Mouse (Mus musculus) hindbrain, embryonic 11.5 days (tissue): ENCODE measurements around the gene Pex11b. TPM values are rescaled to one million over a fixed set of nuclear protein-coding genes. Genes with fewer than 3 reads are reported as not detected.
A peak's percentile ranks its signal among the peaks of the same experiment; 100 is the strongest.
"Not testable (repeated sequence)": the region's sequence is repeated elsewhere in the genome, so short reads cannot be mapped to it uniquely, and the experiment has no call there.

Source experiments
- ATAC-seq: fragments of 200-750 bp; cut with Nextera tagmentation; 2 replicates; pipeline ENCODE4 v1.8.0; 2017; ENCODE audit warnings: mild to moderate bottlenecking, moderate TSS enrichment, moderate library complexity; ENCODE audit not compliant: low FRiP score
- DNase-seq: peaks from one replicate; pipeline ENCODE4 v3.0.0-alpha.2; 2015; ENCODE audit warnings: low spot score
- H3K27ac ChIP-seq: fragments of 300-500 bp; sonication (generic); 2 replicates; pipeline ENCODE4 v1.5.1; 2014; ENCODE audit warnings: mild to moderate bottlenecking, low read depth, low read length
- H3K27me3 ChIP-seq: fragments of 300-500 bp; sonication (generic); 2 replicates; pipeline ENCODE4 v1.6.1; 2014; ENCODE audit warnings: mild to moderate bottlenecking, low read length, moderate library complexity, mixed read lengths; ENCODE audit not compliant: control insufficient read depth, insufficient read depth
- H3K36me3 ChIP-seq: fragments of 300-500 bp; sonication (generic); 2 replicates; pipeline ENCODE4 v1.6.1; 2014; ENCODE audit warnings: mild to moderate bottlenecking, low read length, moderate library complexity, mixed read lengths; ENCODE audit not compliant: control insufficient read depth, insufficient read depth
- H3K4me1 ChIP-seq: fragments of 300-500 bp; sonication (generic); replicated peaks from 2 replicates; pipeline ENCODE4 v1.6.1; 2014; ENCODE audit warnings: low read length, mixed read lengths; ENCODE audit not compliant: control insufficient read depth, insufficient read depth
- H3K4me2 ChIP-seq: fragments of 300-500 bp; sonication (generic); replicated peaks from 2 replicates; pipeline ENCODE4 v1.6.1; 2014; ENCODE audit warnings: mild to moderate bottlenecking, low read depth, low read length
- H3K4me3 ChIP-seq: fragments of 300-500 bp; sonication (generic); 2 replicates; pipeline ENCODE4 v1.5.1; 2014; ENCODE audit warnings: low read depth, low read length
- H3K9ac ChIP-seq: fragments of 300-500 bp; sonication (generic); 2 replicates; pipeline ENCODE4 v1.6.1; 2014; ENCODE audit warnings: low read depth, low read length
- H3K9me3 ChIP-seq: fragments of 300-500 bp; sonication (generic); 2 replicates; pipeline ENCODE4 v1.6.1; 2016; ENCODE audit warnings: low read length; ENCODE audit not compliant: control insufficient read depth
- WGBS: fragments of 180-500 bp; shearing (Covaris S2); extraction: QIAGEN DNeasy Blood & Tissue Kit; methylation state at CpG from one replicate; pipeline ENCODE4 v1.1.7; 2014; 5-methylcytosine and 5-hydroxymethylcytosine counted together
- polyA plus RNA-seq: library from polyadenylated mRNA; unstranded; fragments of >200 nt; fragmentation: Nextera tagmentation; extraction: Ambion mirVana; gene quantifications from 2 replicates; pipeline ENCODE4 v1.2.1, GENCODE M21; 2014

The Pex11b gene
- polyA plus RNA-seq, 1 experiment from 2014 or later, result 42.8 TPM

- not testable (repeated sequence) for H3K27ac ChIP-seq, H3K4me1 ChIP-seq, DNase-seq, H3K27me3 ChIP-seq, H3K9ac ChIP-seq, H3K9me3 ChIP-seq, H3K4me3 ChIP-seq, ATAC-seq, H3K4me2 ChIP-seq, H3K36me3 ChIP-seq
- 89% methylated on average over 7 of the region's 7 CpGs for WGBS
Observed at GRCm38 (mm10) chr3:96665732-96666363, 30.7 kb downstream of the Pex11b start.

GRCm38 (mm10) chr3:96666916-96667315, 31.7 kb downstream of the Pex11b start:
- ATAC-seq (no peak), DNase-seq (no peak)
- H3K36me3 ChIP-seq, result no peaks in the 10 kb centered on the region
- no peaks in the 10 kb centered on the region for H3K9me3 ChIP-seq
- H3K27me3 ChIP-seq, result no peaks in the 10 kb centered on the region
- 88% methylated on average over 5 of the region's 5 CpGs for WGBS
- no peak overlapping the region for H3K27ac ChIP-seq
- peaks cover 2% of the 10 kb centered on the region; the same call in 1 of the 2 replicates for H3K4me1 ChIP-seq
- no peak overlapping the region for H3K4me3 ChIP-seq
- H3K9ac ChIP-seq, result no peak overlapping the region
- H3K4me2 ChIP-seq, result no peak overlapping the region

DNA sequence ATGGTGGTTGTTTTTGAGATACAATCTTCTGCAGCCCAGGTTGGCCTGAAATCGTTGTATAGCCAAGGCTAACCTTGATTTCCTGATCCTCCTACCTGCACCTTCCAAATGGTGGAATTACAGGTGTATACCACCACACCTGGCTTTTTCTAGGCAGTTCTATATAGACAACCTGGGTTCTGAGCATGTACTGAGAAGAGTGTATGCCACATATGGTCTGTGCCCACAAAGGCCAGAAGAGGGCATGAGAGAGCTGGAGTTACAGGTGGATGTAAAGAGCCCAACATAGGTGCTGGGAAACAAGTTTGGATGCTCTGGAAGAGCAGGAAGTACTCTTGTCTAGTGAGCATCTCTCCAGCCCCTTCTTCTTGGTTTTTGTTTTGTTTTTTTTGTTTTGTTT, 32.1 kb downstream of the Pex11b start:
- Histone ChIP-seq H3K4me3 (no peak overlapping the region), H3K27me3 (no peaks in the 10 kb centered on the region), H3K36me3 (no peaks in the 10 kb centered on the region), H3K4me1 (peaks cover 2% of the 10 kb centered on the region; the same call in 1 of the 2 replicates), H3K9me3 (no peaks in the 10 kb centered on the region), H3K27ac (no peak overlapping the region), H3K4me2 (no peak overlapping the region), H3K9ac (no peak overlapping the region)
- 48% methylated on average over 1 of the region's 1 CpGs for whole genome bisulfite sequencing
- DNase-seq (no peak), ATAC-seq (no peak)

DNA sequence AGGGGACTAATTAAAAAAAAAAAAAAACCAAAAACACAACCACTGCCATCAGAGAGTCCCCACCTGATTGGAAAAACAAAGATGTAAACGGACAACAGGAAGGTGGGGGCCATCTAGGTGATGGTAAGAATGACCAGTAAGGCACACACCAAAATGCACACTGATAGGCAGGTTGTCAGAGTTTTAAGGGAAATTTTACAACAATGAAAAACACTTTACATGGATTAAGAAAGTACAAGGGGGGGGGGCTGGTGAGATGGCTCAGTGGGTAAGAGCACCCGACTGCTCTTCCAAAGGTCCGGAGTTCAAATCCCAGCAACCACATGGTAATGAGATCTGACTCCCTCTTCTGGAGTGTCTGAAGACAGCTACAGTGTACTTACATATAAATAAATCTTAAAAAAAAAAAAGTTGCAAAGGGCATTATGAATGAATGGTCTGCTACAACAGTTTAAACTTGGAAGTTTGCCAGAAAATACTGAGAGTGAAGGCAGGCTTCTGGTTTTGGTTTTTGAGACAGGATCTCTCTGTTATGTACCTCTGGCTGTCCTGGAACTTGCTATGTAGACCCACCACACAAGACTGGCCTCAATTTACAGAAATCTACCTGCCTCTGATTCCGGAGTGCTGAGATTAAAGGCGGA, 33.4 kb downstream of the Pex11b start:
- peaks cover 2% of the 10 kb centered on the region; the same call in 1 of the 2 replicates for H3K4me1 ChIP-seq
- H3K27ac ChIP-seq, result no peak overlapping the region
- no peak for ATAC-seq
- no peaks in the 10 kb centered on the region for H3K36me3 ChIP-seq
- no peak overlapping the region for H3K4me3 ChIP-seq
- no peak for DNase-seq
- 93% methylated on average over 5 of the region's 5 CpGs for WGBS
- no peak overlapping the region for H3K9ac ChIP-seq
- no peak overlapping the region for H3K4me2 ChIP-seq
- H3K9me3 ChIP-seq, result no peaks in the 10 kb centered on the region
- H3K27me3 ChIP-seq, result no peaks in the 10 kb centered on the region

DNA sequence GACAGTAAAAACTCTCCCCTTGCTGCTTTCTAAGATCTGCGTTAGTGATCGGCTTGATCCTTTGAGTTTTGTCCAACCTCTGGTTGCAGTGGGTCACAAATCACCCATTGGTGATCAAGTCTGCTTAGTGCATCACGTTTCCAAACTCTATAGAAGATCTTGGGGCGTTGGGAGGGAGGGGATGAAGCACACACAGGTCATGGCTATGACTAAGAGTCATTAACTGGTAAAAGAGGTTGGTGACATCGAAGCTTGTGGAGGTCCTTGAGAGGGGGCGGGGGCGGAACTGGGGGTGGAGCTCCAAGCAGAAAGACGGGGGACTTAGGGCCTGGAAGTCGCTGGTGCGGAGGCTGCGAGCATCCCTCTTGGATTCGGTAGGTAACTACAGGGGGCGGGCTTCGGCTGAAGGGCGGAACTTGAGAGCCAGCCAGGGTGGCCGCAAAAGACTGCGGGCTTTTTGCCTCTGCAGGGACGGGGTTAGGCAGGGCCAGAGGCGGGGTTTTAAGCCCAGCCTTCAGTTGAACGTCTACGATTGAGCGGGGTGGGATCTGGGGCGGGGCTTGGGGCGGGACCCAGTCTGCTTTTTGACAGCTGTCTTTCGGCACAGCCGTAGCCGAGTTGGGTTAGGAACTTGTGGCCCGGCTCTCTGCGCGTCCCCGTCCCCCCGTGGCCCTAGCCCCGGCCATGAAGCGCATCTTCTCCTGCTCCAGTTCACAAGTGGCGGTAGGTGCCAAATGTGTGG, 34.7 kb downstream of the Pex11b start, which contains the start of gene Ankrd35:
TSS of gene Ankrd35 (plus strand) at position 405 of the 742 bp plus-strand sequence.
- H3K4me2 ChIP-seq, result peak within 1 kb of the TSS; percentile 67
- H3K4me1 ChIP-seq, result 0 out of 2 replicates have a peak, but pooled peaks cover 2% of the 10 kb centered on the region
- H3K27ac ChIP-seq, result no peak within 1 kb of the TSS
- 0 out of 2 replicates have a peak within 1 kb of the TSS, but pooled peaks have one; percentile 23 for H3K9ac ChIP-seq
- H3K36me3 ChIP-seq, result no peaks in the 10 kb centered on the region
- DNase-seq, result peak; percentile 80
- WGBS, result 6% methylated on average over 35 of the region's 35 CpGs
- no peaks in the 10 kb centered on the region for H3K27me3 ChIP-seq
- H3K9me3 ChIP-seq, result no peaks in the 10 kb centered on the region
- peak; percentile 91 for ATAC-seq
- H3K4me3 ChIP-seq, result peak within 1 kb of the TSS; percentile 27

- no peak overlapping the region for H3K9ac ChIP-seq
- 91% methylated on average over 5 of the region's 5 CpGs for WGBS
- ATAC-seq, result no peak
Observed at GRCm38 (mm10) chr3:96671519-96671918, 36.3 kb downstream of the Pex11b start.

GRCm38 (mm10) chr3:96673514-96673913, 38.3 kb downstream of the Pex11b start:
- Histone ChIP-seq H3K27ac (no peak overlapping the region), H3K9ac (no peak overlapping the region), H3K9me3 (no peaks in the 10 kb centered on the region), H3K4me2 (no peak overlapping the region), H3K4me3 (no peak overlapping the region), H3K27me3 (no peaks in the 10 kb centered on the region), H3K36me3 (no peaks in the 10 kb centered on the region), H3K4me1 (0 out of 2 replicates have a peak, but pooled peaks cover 2% of the 10 kb centered on the region)
- no peak for DNase-seq
- no peak for ATAC-seq
- 82% methylated on average over 4 of the region's 4 CpGs for WGBS

More at GRCm38 (mm10) chr3:96671519-96671918, 36.3 kb downstream of the Pex11b start:
- Histone ChIP-seq H3K4me2 (no peak overlapping the region), H3K36me3 (no peaks in the 10 kb centered on the region), H3K27me3 (no peaks in the 10 kb centered on the region), H3K4me1 (0 out of 2 replicates have a peak, but pooled peaks cover 2% of the 10 kb centered on the region), H3K4me3 (no peak overlapping the region), H3K27ac (no peak overlapping the region), H3K9me3 (no peaks in the 10 kb centered on the region)
- no peak for DNase-seq

- no peaks in the 10 kb centered on the region for H3K27me3 ChIP-seq
- DNase-seq (no peak), ATAC-seq (no peak)
- no peak overlapping the region for H3K4me3 ChIP-seq
- no peaks in the 10 kb centered on the region for H3K9me3 ChIP-seq
- no peak overlapping the region for H3K27ac ChIP-seq
- WGBS, result 60% methylated on average over 8 of the region's 8 CpGs
- no peak overlapping the region for H3K4me2 ChIP-seq
- no peaks in the 10 kb centered on the region for H3K36me3 ChIP-seq
- H3K4me1 ChIP-seq, result 0 out of 2 replicates have a peak, but pooled peaks cover 2% of the 10 kb centered on the region
- no peak overlapping the region for H3K9ac ChIP-seq
Observed at GRCm38 (mm10) chr3:96674442-96674841, 39.3 kb downstream of the Pex11b start.
